Mouse (Mus musculus) stomach, postnatal 0 days (tissue): Measurements from ENCODE around the gene 9330182O14Rik.

Source experiments
- CTCF ChIP-seq: IDR thresholded peaks from 2 replicates; pipeline ENCODE4 v1.5.1; 2016; ENCODE audit warnings: antibody characterized with exemption, low read depth, mild to moderate bottlenecking, moderate library complexity
- EP300 ChIP-seq: optimal IDR thresholded peaks from 2 replicates; pipeline ENCODE3; 2016; ENCODE audit warnings: antibody characterized with exemption

DNA sequence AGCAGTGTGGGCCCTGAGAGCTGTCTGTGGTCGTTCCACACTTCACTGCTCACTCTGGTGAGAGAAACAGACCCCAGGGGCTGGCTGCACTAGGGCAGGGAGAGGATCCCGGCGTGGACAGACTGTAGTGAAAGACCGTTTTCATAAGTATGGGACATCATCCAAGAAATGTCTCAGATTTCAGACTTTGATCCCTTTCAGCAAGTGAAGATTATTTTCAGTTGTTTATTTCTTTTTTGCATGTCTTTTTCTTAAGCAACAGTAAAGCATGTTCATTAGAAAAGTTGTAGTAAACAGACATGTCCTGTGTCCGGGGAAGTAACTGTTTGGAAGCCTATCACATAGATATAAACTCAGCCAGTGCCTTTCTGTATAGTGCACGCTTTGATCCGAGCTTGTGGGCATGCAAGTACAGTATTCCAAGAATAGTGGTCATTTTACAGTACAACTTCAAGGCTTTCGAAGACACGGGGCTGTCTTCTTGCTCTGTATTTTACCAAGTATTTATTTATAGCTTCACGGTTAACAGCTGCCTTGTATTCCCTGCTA is 34.0 kb downstream of the 9330182O14Rik start:
- TF ChIP-seq CTCF (no peak), EP300 (no peak)
